Mouse (Mus musculus): ENCODE data around the gene Btbd10. TPM values are rescaled to one million over a fixed set of nuclear protein-coding genes. Genes with fewer than 3 reads are reported as not detected.

Gene Btbd10
- polyA plus RNA-seq, 1 experiment from 2014 or later: 21.8 TPM

DNA sequence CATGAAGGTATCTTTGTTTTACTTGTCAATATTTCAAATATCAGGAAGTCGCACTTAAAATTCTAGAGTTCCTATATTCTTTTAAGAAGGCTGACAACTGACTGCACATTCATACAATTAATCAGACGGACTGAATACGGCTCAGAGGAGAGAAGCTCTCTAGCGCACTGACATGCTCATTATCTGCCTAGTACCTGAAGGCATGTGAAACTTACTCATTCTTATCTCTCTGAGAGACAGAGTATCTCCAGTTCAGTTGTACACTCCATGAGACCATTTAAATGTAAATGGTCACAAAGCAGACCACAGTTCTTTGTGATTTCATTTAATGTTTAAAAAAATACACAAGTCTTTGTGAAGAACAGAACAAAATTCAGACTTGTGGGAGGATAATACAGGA lies 1.8 kb downstream of the Btbd10 start:
- WGBS: 59% methylated on average over 4 of the region's 4 CpGs
- ATAC-seq (ENCODE audit: extremely low read depth, insufficient number of reproducible peaks, low FRiP score, low TSS enrichment): no peak

DNA sequence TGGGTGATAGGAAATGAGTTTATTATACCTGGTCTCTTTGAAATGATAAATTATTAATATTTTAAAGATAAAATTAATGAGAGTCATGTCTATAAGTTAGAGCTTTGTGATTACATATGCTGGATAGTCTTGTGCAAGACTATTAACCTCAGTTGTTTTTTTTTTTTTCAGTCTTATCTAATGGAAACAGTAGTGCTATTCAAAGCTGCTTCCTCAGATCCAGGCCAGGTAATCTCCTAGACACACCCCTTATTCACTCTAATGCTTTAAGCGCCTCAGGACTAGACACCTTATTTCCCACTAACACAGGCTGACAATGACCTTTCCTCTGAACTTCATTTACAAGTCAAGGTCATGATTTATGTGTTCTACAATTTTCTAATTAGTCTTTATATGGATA lies 20.1 kb downstream of the Btbd10 start:
- ATAC-seq (ENCODE audit: extremely low read depth, insufficient number of reproducible peaks, low FRiP score, low TSS enrichment): no peak
- Histone ChIP-seq H3K27ac (replicated peaks) (no peak overlapping the region), H3K4me3 (no peak overlapping the region), H3K9me3 (no peaks in the 10 kb centered on the region), H3K27me3 (replicated peaks) (no peaks in the 10 kb centered on the region), H3K9ac (no peak overlapping the region), H3K36me3 (no peaks in the 10 kb centered on the region), H3K4me1 (peaks cover 9% of the 10 kb centered on the region), H3K4me2 (no peak overlapping the region)
- WGBS: 68% methylated on average over 1 of the region's 1 CpGs

More for the DNA sequence above, 1.8 kb downstream of the Btbd10 start:
- H3K9ac ChIP-seq: 0 out of 2 replicates have a peak overlapping the region, but pooled peaks have one; percentile 28
- no peak overlapping the region; the same call in 1 of the 2 replicates for H3K4me2 ChIP-seq
- H3K4me3 ChIP-seq: no peak overlapping the region
- no peaks in the 10 kb centered on the region for H3K9me3 ChIP-seq
- H3K36me3 ChIP-seq: peaks cover 3% of the 10 kb centered on the region; the same call in 1 of the 2 replicates
- no peaks in the 10 kb centered on the region for H3K27me3 ChIP-seq (replicated peaks)
- peaks cover 18% of the 10 kb centered on the region for H3K4me1 ChIP-seq
- no peak overlapping the region for H3K27ac ChIP-seq (replicated peaks)

DNA sequence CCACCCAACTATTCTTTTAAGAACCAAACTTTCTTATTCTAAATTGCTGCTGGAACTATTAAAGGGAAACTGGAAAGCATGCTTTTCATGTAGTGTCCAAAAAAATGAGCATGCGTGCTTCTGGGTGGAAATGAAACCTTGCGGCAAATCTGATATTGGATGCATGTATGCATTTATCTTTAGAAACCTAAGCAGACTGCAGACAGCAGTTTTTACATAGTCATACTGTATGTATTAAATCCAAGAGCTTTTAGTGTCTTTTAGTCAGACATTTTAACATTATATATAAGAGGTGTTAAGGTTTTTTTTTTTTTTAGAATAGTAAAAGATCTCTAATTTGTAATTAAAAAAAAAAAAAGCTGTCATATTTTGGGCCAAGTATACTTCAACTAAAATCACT lies 21.5 kb downstream of the Btbd10 start:
- H3K4me1 ChIP-seq: peaks cover 9% of the 10 kb centered on the region
- 86% methylated on average over 2 of the region's 2 CpGs for WGBS
- H3K9ac ChIP-seq: no peak overlapping the region
- ATAC-seq (ENCODE audit: extremely low read depth, insufficient number of reproducible peaks, low FRiP score, low TSS enrichment): no peak
- no peaks in the 10 kb centered on the region for H3K9me3 ChIP-seq
- no peak overlapping the region for H3K4me3 ChIP-seq
- 0 out of 2 replicates have a peak overlapping the region, but pooled peaks have one; percentile 11 for H3K4me2 ChIP-seq
- H3K27me3 ChIP-seq (replicated peaks): no peaks in the 10 kb centered on the region
- H3K27ac ChIP-seq (replicated peaks): no peak overlapping the region
- H3K36me3 ChIP-seq: no peaks in the 10 kb centered on the region

DNA sequence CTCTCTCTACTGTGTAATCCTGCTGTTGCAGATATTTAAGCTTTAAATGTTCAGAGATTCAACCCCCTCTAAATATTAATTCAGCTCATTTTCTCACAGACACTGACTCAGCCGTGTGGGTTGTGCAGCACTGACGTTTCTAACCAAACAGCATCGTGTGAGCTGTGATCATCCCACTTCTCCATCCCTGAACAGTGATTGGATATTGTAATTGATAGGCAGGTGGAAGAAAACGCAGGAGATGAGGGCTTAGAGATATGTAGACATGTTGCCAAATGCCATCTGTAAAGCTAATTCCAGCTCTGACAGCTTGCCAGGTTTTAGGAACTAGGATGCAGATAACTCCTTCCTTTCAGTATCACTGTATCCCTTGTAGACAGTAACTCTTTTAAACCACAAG lies 21.9 kb downstream of the Btbd10 start:
- 0 out of 2 replicates have a peak overlapping the region, but pooled peaks have one; percentile 11 for H3K4me2 ChIP-seq
- WGBS: 28% methylated on average over 4 of the region's 4 CpGs
- H3K27ac ChIP-seq (replicated peaks): no peak overlapping the region
- H3K9ac ChIP-seq: no peak overlapping the region
- H3K27me3 ChIP-seq (replicated peaks): no peaks in the 10 kb centered on the region
- no peaks in the 10 kb centered on the region for H3K9me3 ChIP-seq
- ATAC-seq (ENCODE audit: extremely low read depth, insufficient number of reproducible peaks, low FRiP score, low TSS enrichment): no peak
- H3K36me3 ChIP-seq: no peaks in the 10 kb centered on the region
- no peak overlapping the region for H3K4me3 ChIP-seq
- peaks cover 9% of the 10 kb centered on the region for H3K4me1 ChIP-seq

DNA sequence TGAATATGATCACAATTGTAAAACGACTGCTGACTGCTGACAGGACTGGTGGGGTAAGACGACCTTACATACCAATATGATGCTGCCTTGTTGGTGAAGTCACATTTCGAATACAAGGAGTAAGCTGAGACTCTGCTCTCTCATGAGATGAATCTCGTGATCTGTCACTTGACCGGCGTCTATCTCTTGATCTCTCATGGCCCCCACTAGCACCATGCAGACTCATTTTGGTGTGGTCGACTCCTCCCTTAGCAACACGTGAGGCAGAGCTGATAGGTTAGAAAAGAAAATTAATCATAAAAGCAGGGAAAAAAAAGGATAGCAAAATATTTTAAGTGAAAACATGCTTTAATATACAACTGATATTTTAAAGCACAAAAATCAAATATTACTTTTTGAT lies 33.9 kb downstream of the Btbd10 start:
- Histone ChIP-seq H3K4me2 (no peak overlapping the region), H3K27me3 (replicated peaks) (no peaks in the 10 kb centered on the region), H3K27ac (replicated peaks) (no peak overlapping the region), H3K9me3 (no peaks in the 10 kb centered on the region), H3K4me1 (peaks cover 5% of the 10 kb centered on the region; the same call in 1 of the 2 replicates), H3K4me3 (no peak overlapping the region), H3K9ac (no peak overlapping the region), H3K36me3 (peaks cover 4% of the 10 kb centered on the region; the same call in 1 of the 2 replicates)
- ATAC-seq (ENCODE audit: extremely low read depth, insufficient number of reproducible peaks, low FRiP score, low TSS enrichment): no peak
- WGBS: 80% methylated on average over 8 of the region's 8 CpGs

DNA sequence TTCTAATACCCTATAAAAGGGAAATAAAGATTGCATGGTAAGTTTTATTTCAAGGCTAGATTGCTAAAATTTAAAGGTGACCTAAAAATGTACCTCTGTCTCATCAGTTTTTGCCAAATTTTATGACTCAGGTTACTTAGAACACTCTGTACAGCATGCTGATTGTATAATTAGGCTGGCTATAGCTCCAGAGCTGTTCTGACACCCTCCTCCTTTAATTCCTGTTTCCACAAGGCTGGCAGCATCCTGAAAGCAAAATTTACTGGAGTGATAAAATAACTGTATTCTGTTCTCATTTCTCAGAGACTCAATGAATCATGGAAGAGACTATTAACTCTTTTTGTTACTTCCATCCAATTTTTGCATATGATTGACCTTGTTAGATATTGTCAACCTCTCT lies 35.2 kb downstream of the Btbd10 start:
- Histone ChIP-seq H3K4me1 (peaks cover 5% of the 10 kb centered on the region; the same call in 1 of the 2 replicates), H3K4me3 (no peak overlapping the region), H3K27ac (replicated peaks) (no peak overlapping the region), H3K27me3 (replicated peaks) (no peaks in the 10 kb centered on the region), H3K9ac (no peak overlapping the region), H3K9me3 (no peaks in the 10 kb centered on the region), H3K4me2 (no peak overlapping the region), H3K36me3 (peaks cover 4% of the 10 kb centered on the region; the same call in 1 of the 2 replicates)
- ATAC-seq (ENCODE audit: extremely low read depth, insufficient number of reproducible peaks, low FRiP score, low TSS enrichment): no peak

DNA sequence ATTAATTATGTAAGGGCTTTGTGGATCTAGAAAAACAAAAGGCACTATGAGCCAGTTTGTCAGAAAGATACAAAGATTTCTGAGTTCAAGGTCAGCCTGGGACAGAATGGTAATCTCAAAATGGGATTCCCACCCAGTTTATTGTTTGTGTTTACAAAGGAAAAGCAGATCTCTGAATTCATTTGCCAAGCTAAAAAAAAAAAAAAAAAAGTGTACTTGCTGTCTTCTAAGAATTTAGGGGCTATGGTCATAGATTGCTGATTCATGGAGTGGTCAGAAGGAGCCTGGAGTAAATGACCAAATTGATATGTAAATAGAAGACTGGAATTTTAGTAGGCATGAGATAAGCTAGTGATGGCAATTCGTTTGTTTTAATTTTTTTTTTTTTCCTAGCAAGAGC lies 49.1 kb downstream of the Btbd10 start:
- 49% methylated on average over 1 of the region's 1 CpGs for WGBS
- no peak overlapping the region for H3K9ac ChIP-seq
- H3K4me2 ChIP-seq: no peak overlapping the region
- ATAC-seq (ENCODE audit: extremely low read depth, insufficient number of reproducible peaks, low FRiP score, low TSS enrichment): no peak
- H3K4me3 ChIP-seq: no peak overlapping the region
- H3K9me3 ChIP-seq: no peaks in the 10 kb centered on the region
- H3K36me3 ChIP-seq: peaks cover 34% of the 10 kb centered on the region
- H3K27me3 ChIP-seq (replicated peaks): no peaks in the 10 kb centered on the region
- no peak overlapping the region for H3K27ac ChIP-seq (replicated peaks)
- peaks cover 8% of the 10 kb centered on the region for H3K4me1 ChIP-seq

DNA sequence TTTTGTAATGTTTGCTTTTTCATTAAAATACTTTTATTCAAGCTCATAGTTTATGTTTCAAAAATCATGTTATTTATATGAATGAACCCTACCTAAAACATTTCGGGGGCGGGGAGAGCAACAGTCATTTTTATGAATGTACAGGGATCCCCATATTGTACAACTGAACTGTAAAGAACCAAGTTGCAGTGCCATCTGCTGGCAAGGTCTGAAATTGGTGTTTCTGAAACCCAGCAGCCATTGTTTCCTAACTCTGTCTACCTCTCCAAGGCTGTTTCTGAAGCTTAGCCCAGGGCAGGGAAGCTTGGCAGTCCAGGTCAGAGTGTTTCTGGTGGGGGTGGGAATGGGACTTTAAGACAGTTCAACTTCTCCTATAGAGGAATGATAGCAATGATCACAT lies 57.4 kb downstream of the Btbd10 start:
- Histone ChIP-seq H3K4me3 (no peak overlapping the region), H3K4me2 (no peak overlapping the region), H3K36me3 (peaks cover 25% of the 10 kb centered on the region), H3K27me3 (replicated peaks) (no peaks in the 10 kb centered on the region), H3K27ac (replicated peaks) (no peak overlapping the region), H3K9ac (no peak overlapping the region), H3K4me1 (0 out of 2 replicates have a peak, but pooled peaks cover 5% of the 10 kb centered on the region), H3K9me3 (no peaks in the 10 kb centered on the region)
- WGBS: 21% methylated on average over 2 of the region's 2 CpGs
- no peak for ATAC-seq (ENCODE audit: extremely low read depth, insufficient number of reproducible peaks, low FRiP score, low TSS enrichment)

DNA sequence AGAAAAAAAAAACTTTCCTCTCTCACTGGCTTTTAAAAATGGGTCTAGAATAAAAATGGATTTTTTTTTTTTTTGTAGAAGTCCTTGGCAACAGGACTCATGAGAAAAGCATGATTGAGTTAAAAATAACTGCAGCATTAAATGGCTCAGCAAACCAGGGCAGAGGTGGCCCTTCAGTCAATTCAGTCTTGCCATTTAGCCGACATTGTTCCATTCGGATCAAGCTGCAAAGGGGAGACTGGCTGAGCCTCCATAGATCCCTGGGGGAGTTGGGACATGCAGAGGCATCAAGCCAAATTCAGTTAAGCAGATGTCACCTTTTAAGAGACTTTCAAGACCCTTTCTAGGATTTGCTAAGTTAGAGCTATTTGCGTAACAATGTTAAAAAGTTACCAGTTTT lies 59.1 kb downstream of the Btbd10 start:
- 66% methylated on average over 3 of the region's 3 CpGs for WGBS
- Histone ChIP-seq H3K9me3 (no peaks in the 10 kb centered on the region), H3K4me1 (peaks cover 8% of the 10 kb centered on the region; the same call in 1 of the 2 replicates), H3K36me3 (peaks cover 21% of the 10 kb centered on the region), H3K4me2 (no peak overlapping the region), H3K27ac (replicated peaks) (no peak overlapping the region), H3K27me3 (replicated peaks) (no peaks in the 10 kb centered on the region), H3K4me3 (no peak overlapping the region), H3K9ac (no peak overlapping the region)
- no peak for ATAC-seq (ENCODE audit: extremely low read depth, insufficient number of reproducible peaks, low FRiP score, low TSS enrichment)

DNA sequence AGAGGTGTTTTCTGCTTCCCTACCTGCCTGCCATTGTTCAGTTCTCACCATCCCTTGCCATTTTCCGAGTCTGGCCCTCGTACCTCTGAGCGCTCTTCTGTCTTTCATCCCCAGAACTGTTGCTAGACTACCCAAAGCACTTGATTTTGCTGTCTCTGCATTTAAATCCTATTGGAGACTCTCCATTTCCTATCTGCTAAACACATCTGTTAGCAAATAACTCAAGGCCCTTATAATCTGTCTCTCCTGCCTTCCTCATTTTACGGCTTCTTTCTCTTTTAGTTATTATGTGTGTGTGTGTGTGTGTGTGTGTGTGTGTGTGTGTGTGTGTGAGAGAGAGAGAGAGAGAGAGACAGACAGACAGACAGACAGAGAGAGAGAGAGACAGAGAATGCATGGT lies 71.4 kb downstream of the Btbd10 start:
- Histone ChIP-seq H3K4me1 (peaks cover 16% of the 10 kb centered on the region), H3K9ac (no peak overlapping the region), H3K9me3 (no peaks in the 10 kb centered on the region), H3K4me2 (no peak overlapping the region), H3K4me3 (no peak overlapping the region), H3K27me3 (replicated peaks) (no peaks in the 10 kb centered on the region; the same call in 1 of the 2 replicates), H3K27ac (replicated peaks) (no peak overlapping the region), H3K36me3 (peaks cover 29% of the 10 kb centered on the region)
- 85% methylated on average over 4 of the region's 4 CpGs for WGBS
- ATAC-seq (ENCODE audit: extremely low read depth, insufficient number of reproducible peaks, low FRiP score, low TSS enrichment): no peak

DNA sequence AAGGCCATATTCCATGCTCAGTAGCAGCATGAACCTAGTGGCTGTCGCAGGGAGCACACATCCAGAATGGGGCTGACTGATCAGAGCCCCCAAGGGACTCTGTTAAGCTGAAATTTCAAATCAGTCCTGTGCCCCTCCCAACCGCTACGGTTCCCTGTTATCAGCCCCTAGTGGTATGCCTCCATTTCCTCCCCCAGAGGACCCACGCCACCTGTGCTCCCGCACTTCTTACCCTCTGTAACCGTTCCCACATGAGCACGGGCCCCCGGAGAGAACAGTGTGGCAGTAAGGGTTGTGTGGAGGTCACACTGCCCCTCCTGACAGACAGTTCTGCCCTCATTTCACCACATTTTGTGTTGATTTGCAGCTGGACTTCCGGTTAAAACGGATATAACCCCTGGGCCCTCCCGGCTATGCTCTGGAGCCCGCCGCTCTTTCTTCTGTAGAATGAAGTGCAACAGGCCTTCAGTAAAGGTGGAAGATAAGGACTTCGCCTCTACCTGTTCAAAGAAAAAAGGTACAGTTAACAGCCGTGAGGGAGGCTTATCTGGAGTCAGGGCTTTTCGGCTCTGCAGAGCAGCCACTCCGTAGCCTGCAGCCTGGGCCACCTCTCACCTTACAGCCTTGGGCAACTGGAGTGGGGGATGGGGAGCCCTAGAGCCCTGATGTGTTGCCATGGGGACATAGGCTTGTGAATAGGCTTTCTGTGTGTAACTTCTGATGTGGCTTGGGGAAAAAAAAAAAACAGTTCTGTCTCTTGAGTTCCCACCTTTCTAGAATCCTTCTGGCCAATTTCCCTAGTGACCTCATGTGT lies 73.9 kb downstream of the Btbd10 start:
- Histone ChIP-seq H3K9me3 (no peaks in the 10 kb centered on the region), H3K9ac (no peak overlapping the region), H3K27ac (replicated peaks) (no peak overlapping the region), H3K27me3 (replicated peaks) (no peaks in the 10 kb centered on the region; the same call in 1 of the 2 replicates), H3K4me2 (peak overlapping the region; percentile 43), H3K4me1 (peaks cover 16% of the 10 kb centered on the region), H3K4me3 (no peak overlapping the region), H3K36me3 (peaks cover 20% of the 10 kb centered on the region)
- 27% methylated on average over 17 of the region's 17 CpGs for WGBS
- ATAC-seq (ENCODE audit: extremely low read depth, insufficient number of reproducible peaks, low FRiP score, low TSS enrichment): no peak

DNA sequence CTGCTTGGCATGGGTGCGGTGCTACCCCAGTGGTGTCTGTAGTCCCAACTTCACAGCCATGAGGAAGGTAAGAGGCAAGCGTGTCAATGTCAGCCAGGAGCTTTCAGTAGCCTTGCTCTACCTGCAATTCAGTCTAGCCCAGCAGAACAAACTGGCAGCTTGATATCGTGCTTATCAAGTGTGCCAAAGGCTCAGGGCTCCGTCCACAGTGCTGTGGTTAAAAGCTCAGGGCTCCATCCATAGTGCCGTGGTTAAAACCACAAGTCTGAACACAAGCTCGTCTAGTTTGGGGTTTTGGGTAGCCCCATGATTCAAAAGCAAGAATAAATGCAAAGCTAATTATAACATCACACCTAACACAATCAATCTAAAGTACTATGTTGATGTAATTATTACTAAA lies 74.6 kb downstream of the Btbd10 start:
- Histone ChIP-seq H3K4me3 (no peak overlapping the region), H3K4me2 (no peak overlapping the region), H3K9me3 (no peaks in the 10 kb centered on the region), H3K36me3 (peaks cover 20% of the 10 kb centered on the region), H3K9ac (no peak overlapping the region), H3K27me3 (replicated peaks) (no peaks in the 10 kb centered on the region; the same call in 1 of the 2 replicates), H3K27ac (replicated peaks) (no peak overlapping the region), H3K4me1 (peaks cover 16% of the 10 kb centered on the region)
- 79% methylated on average over 6 of the region's 6 CpGs for WGBS
- no peak for ATAC-seq (ENCODE audit: extremely low read depth, insufficient number of reproducible peaks, low FRiP score, low TSS enrichment)

All from heart, embryonic 13.5 days (tissue).